Mouse (Mus musculus) limb, embryonic 13.5 days (tissue): Measurements from ENCODE around the gene Cib4. TPM values are rescaled to one million over a fixed set of nuclear protein-coding genes. Genes with fewer than 3 reads are reported as not detected.

Experiments used
- ATAC-seq: fragments of 200-750 bp; cut with Nextera tagmentation; 2 replicates; pipeline ENCODE4 v1.8.0; 2017; ENCODE audit warnings: low read depth, moderate number of reproducible peaks, moderate TSS enrichment; ENCODE audit not compliant: low FRiP score
- H3K27ac ChIP-seq: fragments of 300-500 bp; sonication (generic); 2 replicates; pipeline ENCODE4 v1.5.1; 2015; ENCODE audit warnings: inconsistent platforms, mild to moderate bottlenecking, moderate library complexity
- H3K27me3 ChIP-seq: fragments of 300-500 bp; sonication (generic); 2 replicates; pipeline ENCODE4 v1.6.1; 2015; ENCODE audit warnings: mild to moderate bottlenecking, inconsistent platforms
- H3K36me3 ChIP-seq: fragments of 300-500 bp; sonication (generic); 2 replicates; pipeline ENCODE4 v1.6.1; 2015; ENCODE audit warnings: inconsistent platforms, mild to moderate bottlenecking, moderate library complexity
- H3K4me1 ChIP-seq: fragments of 300-500 bp; sonication (generic); 2 replicates; pipeline ENCODE4 v1.6.1; 2015; ENCODE audit warnings: inconsistent platforms
- H3K4me2 ChIP-seq: fragments of 300-500 bp; sonication (generic); replicated peaks from 2 replicates; pipeline ENCODE4 v1.6.1; 2015; ENCODE audit warnings: inconsistent platforms, mild to moderate bottlenecking, moderate library complexity
- H3K4me3 ChIP-seq: fragments of 300-500 bp; sonication (generic); 2 replicates; pipeline ENCODE4 v1.5.1; 2015; ENCODE audit warnings: moderate library complexity, mild to moderate bottlenecking, inconsistent platforms
- H3K9ac ChIP-seq: fragments of 300-500 bp; sonication (generic); 2 replicates; pipeline ENCODE4 v1.6.1; 2015; ENCODE audit warnings: mild to moderate bottlenecking, inconsistent platforms
- H3K9me3 ChIP-seq: fragments of 300-500 bp; sonication (generic); 2 replicates; pipeline ENCODE4 v1.6.1; 2016; ENCODE audit warnings: inconsistent platforms
- WGBS: fragments of 180-500 bp; shearing (Covaris S2); methylation state at CpG from one replicate; pipeline ENCODE4 v1.1.7; 2015; 5-methylcytosine and 5-hydroxymethylcytosine counted together
- polyA plus RNA-seq: library from polyadenylated mRNA; unstranded; fragments of >200 nt; fragmentation: Nextera tagmentation; extraction: Ambion mirVana; gene quantifications from 2 replicates; pipeline ENCODE4 v1.2.1, GENCODE M21; 2015

Gene Cib4
- polyA plus RNA-seq = 0.25 and 0.26 TPM in 2 replicates

GRCm38 (mm10) chr5:30545698-30546097 lies at the start of gene Cib4:
Cib4 (minus strand) TSS chr5:30545836.
- Histone ChIP-seq H3K27ac (no peak within 1 kb of the TSS), H3K27me3 (no peaks in the 10 kb centered on the region; the same call in 1 of the 2 replicates), H3K36me3 (no peaks in the 10 kb centered on the region), H3K9me3 (no peaks in the 10 kb centered on the region), H3K4me3 (no peak within 1 kb of the TSS), H3K9ac (no peak within 1 kb of the TSS), H3K4me1 (peaks cover 14% of the 10 kb centered on the region), H3K4me2 (no peak within 1 kb of the TSS)
- WGBS = 48% methylated on average over 2 of the region's 2 CpGs
- no peak for ATAC-seq

DNA sequence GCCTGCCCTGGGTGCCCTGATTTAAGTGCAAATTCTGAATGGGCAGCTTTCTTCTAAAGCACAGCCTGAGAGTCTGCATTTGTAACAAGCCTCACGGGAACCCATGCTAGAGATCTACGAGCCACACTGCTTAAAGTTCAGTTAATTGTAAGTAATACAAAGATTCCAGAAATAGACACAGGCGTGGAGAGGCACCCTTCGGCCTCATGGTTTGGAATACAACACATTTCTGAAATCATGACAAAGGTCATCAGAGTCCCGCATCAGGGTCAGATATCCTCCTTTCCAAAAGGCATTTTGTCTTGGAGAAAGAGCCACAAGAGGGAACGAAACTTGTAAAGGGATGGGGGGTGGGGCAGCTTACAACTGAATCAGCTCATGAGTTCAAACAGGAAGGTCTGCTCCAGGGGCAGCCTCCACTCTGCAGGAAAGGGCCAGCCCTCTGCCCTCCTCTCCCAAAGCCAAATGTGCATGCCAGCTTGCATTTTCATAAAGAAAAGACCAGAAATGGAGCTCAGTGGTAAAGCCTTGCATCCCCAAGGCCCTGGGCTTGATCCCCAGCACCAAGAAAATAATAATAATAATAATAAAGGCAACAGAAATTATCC lies 49.4 kb upstream of the Cib4 start:
- 45% methylated on average over 6 of the region's 6 CpGs for WGBS
- no peaks in the 10 kb centered on the region for H3K9me3 ChIP-seq
- peaks cover 30% of the 10 kb centered on the region for H3K27me3 ChIP-seq
- no peaks in the 10 kb centered on the region for H3K36me3 ChIP-seq
- no peak overlapping the region for H3K9ac ChIP-seq
- H3K4me1 ChIP-seq = peaks cover 24% of the 10 kb centered on the region
- H3K27ac ChIP-seq = no peak overlapping the region
- no peak for ATAC-seq
- no peak overlapping the region for H3K4me2 ChIP-seq
- no peak overlapping the region for H3K4me3 ChIP-seq

GRCm38 (mm10) chr5:30593811-30594504 lies 48.3 kb upstream of the Cib4 start:
- peaks cover 41% of the 10 kb centered on the region for H3K27me3 ChIP-seq
- H3K9me3 ChIP-seq = no peaks in the 10 kb centered on the region
- H3K27ac ChIP-seq = no peak overlapping the region
- no peak overlapping the region for H3K4me3 ChIP-seq
- ATAC-seq = no peak
- H3K4me1 ChIP-seq = peaks cover 26% of the 10 kb centered on the region
- WGBS = 33% methylated on average over 10 of the region's 10 CpGs
- H3K36me3 ChIP-seq = no peaks in the 10 kb centered on the region
- no peak overlapping the region for H3K4me2 ChIP-seq
- no peak overlapping the region for H3K9ac ChIP-seq

GRCm38 (mm10) chr5:30593360-30593759 lies 47.7 kb upstream of the Cib4 start:
- Histone ChIP-seq H3K36me3 (no peaks in the 10 kb centered on the region), H3K4me1 (peaks cover 32% of the 10 kb centered on the region), H3K4me2 (no peak overlapping the region), H3K27me3 (peaks cover 47% of the 10 kb centered on the region), H3K27ac (no peak overlapping the region), H3K4me3 (no peak overlapping the region), H3K9ac (no peak overlapping the region), H3K9me3 (no peaks in the 10 kb centered on the region)
- no peak for ATAC-seq
- WGBS = 81% methylated on average over 11 of the region's 11 CpGs

DNA sequence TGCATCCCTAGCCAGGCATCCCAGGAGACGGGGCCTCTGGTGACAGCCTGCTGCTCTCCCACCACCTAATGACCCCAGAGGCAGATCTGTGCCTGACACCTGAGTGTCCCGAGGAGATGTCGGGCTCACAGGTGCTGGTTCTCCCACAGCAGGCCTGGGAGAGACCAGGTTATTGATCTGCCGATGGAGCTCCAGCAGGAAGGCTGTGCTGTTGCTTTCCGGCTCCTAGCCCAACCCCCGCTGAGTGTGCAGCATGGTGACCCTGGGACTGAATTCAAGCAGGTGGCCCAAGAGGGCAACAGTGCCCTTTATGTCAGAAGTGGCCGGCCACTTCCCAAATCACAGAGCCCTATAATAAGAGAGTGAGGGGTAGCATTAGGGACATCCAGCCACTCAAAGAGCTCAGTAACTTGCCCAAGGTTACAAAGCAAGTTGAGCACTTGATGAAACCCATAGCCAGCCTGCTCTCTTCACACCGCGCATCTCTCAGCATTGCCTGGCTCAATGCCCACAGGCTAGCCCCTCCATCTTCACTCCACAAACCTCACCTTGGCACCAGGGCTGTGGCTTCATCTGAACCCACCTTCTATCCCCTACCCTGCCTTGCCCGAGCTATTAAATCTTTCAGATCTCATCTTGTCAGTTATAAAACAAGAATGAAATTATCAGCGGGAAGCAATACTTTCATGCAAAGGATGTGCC lies 46.8 kb upstream of the Cib4 start:
- Histone ChIP-seq H3K9ac (no peak overlapping the region), H3K36me3 (no peaks in the 10 kb centered on the region), H3K27ac (no peak overlapping the region), H3K4me1 (peaks cover 35% of the 10 kb centered on the region), H3K4me3 (no peak overlapping the region), H3K9me3 (no peaks in the 10 kb centered on the region), H3K27me3 (peaks cover 56% of the 10 kb centered on the region), H3K4me2 (no peak overlapping the region)
- no peak for ATAC-seq
- WGBS = 78% methylated on average over 11 of the region's 11 CpGs

GRCm38 (mm10) chr5:30591786-30592185 lies 46.1 kb upstream of the Cib4 start:
- H3K27ac ChIP-seq = no peak overlapping the region
- H3K27me3 ChIP-seq = peaks cover 62% of the 10 kb centered on the region
- ATAC-seq = no peak
- 75% methylated on average over 8 of the region's 8 CpGs for WGBS
- H3K4me2 ChIP-seq = no peak overlapping the region
- no peaks in the 10 kb centered on the region for H3K9me3 ChIP-seq
- H3K4me3 ChIP-seq = no peak overlapping the region
- no peak overlapping the region for H3K9ac ChIP-seq
- peaks cover 35% of the 10 kb centered on the region for H3K4me1 ChIP-seq
- H3K36me3 ChIP-seq = no peaks in the 10 kb centered on the region

DNA sequence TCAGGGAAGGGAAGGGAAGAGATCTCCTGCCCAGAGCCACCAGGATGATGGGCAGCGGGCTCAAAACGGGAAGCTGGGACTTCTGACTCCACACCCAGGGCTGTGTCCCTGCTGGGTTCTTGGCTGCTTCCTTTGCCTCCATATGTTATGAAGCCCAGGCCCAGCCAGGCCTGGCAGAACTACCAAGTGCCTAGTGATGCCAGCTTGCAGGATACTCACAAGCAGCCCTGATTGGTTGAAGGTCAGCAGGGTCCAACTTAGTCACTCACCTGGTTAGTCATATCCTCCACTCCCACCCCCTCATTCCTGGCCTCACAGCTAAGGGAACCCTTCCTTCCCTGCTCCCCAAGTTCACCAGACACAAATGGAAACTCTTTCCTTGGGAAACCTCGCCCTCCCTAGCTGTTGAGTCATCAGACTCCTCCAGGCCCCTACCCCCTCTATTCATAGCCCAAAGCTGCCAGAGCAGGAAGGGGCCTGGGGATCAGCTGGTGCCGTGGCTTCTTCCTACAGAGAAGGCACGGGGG lies 45.6 kb upstream of the Cib4 start:
- Histone ChIP-seq H3K27me3 (peaks cover 67% of the 10 kb centered on the region), H3K4me1 (peaks cover 35% of the 10 kb centered on the region), H3K4me2 (no peak overlapping the region), H3K4me3 (no peak overlapping the region), H3K9ac (no peak overlapping the region), H3K9me3 (no peaks in the 10 kb centered on the region), H3K27ac (no peak overlapping the region), H3K36me3 (no peaks in the 10 kb centered on the region)
- no peak for ATAC-seq
- WGBS = 38% methylated on average over 5 of the region's 5 CpGs

DNA sequence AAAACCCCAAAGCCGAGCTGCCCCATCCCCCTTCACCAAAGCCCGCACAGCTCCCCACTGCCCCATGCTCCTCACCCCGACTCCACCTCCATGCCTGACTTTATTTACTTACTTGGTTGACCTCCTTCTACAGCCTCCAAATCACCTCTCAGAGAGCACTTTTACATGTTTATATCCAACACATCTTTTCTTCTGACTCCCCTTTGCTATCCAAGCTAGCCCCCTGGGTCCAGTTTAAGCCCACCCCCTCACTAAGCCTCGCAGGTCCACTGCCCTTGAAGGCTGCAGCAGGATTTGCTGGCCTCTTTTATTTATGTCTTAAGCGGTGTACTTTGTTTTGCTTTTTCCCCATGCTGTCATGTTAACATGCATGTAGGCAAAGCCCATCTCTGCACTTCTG lies 44.6 kb upstream of the Cib4 start:
- ATAC-seq = no peak
- H3K4me2 ChIP-seq = no peak overlapping the region
- no peak overlapping the region for H3K27ac ChIP-seq
- peaks cover 75% of the 10 kb centered on the region for H3K27me3 ChIP-seq
- no peaks in the 10 kb centered on the region for H3K9me3 ChIP-seq
- no peaks in the 10 kb centered on the region for H3K36me3 ChIP-seq
- WGBS = 75% methylated on average over 5 of the region's 5 CpGs
- H3K4me1 ChIP-seq = peaks cover 31% of the 10 kb centered on the region
- H3K9ac ChIP-seq = no peak overlapping the region
- H3K4me3 ChIP-seq = no peak overlapping the region

DNA sequence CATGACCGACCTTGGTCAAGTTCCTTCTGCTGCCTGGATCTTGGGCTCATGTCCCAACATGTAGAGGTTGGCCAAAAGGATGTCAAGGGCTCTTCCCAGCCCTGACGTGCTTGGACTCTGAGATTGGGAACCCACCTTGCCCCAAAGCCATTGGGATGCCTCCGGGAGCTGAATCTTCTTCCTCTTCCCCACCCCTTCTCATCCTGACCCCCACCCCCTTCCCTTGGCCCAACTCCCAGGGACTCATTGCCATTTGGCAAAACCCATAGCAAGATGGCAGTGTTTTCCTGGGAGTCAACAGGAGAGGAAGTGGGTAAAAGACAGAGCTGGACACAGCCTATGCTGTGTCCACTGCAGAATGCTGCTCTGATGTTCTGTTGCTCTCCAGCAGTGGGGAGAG lies 43.9 kb upstream of the Cib4 start:
- Histone ChIP-seq H3K4me3 (no peak overlapping the region), H3K9me3 (no peaks in the 10 kb centered on the region), H3K9ac (no peak overlapping the region), H3K27ac (no peak overlapping the region), H3K27me3 (peaks cover 82% of the 10 kb centered on the region), H3K4me2 (no peak overlapping the region), H3K36me3 (no peaks in the 10 kb centered on the region), H3K4me1 (peaks cover 25% of the 10 kb centered on the region)
- ATAC-seq = no peak
- 66% methylated on average over 3 of the region's 3 CpGs for WGBS

GRCm38 (mm10) chr5:30589069-30589468 lies 43.4 kb upstream of the Cib4 start:
- ATAC-seq = no peak
- 43% methylated on average over 4 of the region's 4 CpGs for WGBS
- peaks cover 87% of the 10 kb centered on the region for H3K27me3 ChIP-seq
- no peak overlapping the region for H3K9ac ChIP-seq
- no peaks in the 10 kb centered on the region for H3K36me3 ChIP-seq
- H3K9me3 ChIP-seq = no peaks in the 10 kb centered on the region
- peak overlapping the region; percentile 46 for H3K4me3 ChIP-seq
- H3K27ac ChIP-seq = no peak overlapping the region
- H3K4me1 ChIP-seq = peaks cover 20% of the 10 kb centered on the region
- H3K4me2 ChIP-seq = peak overlapping the region; percentile 96

DNA sequence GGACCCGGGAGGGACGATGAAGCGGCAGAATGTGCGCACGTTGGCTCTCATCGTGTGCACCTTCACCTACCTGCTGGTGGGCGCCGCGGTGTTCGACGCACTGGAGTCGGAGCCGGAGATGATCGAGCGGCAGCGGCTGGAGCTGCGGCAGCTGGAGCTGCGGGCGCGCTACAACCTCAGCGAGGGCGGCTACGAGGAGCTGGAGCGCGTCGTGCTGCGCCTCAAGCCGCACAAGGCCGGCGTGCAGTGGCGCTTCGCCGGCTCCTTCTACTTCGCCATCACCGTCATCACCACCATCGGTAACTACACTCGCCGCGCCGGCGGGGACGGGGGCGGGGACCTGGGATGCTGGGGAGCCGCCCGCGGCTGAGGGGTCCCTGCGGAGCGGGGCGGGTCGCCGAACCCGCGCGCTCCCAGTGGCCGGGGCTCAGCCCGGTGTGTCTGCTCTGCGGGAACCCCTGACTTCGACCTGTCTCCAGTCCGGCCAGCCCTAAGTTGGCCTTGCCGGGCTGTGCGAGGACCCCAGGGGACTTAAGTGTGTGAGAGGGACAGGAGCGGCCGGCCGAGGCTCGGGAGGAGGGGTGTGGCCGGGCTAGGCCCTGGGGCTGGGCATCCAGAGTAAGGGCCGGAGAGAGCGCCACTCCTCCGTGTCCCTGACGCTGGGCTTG lies 42.8 kb upstream of the Cib4 start:
- H3K27ac ChIP-seq = no peak overlapping the region
- H3K9me3 ChIP-seq = no peaks in the 10 kb centered on the region
- no peak overlapping the region; the same call in 1 of the 2 replicates for H3K9ac ChIP-seq
- peaks cover 91% of the 10 kb centered on the region for H3K27me3 ChIP-seq
- WGBS = under 1% methylated on average over 70 of the region's 70 CpGs
- peak overlapping the region; percentile 96 for H3K4me2 ChIP-seq
- no peaks in the 10 kb centered on the region for H3K36me3 ChIP-seq
- peak overlapping the region; percentile 46 for H3K4me3 ChIP-seq
- H3K4me1 ChIP-seq = peaks cover 13% of the 10 kb centered on the region
- peak; percentile 64 for ATAC-seq
